Mouse (Mus musculus): ENCODE data around the gene Gm12216. TPM values are rescaled to one million over a fixed set of nuclear protein-coding genes. Genes with fewer than 3 reads are reported as not detected.

The Gm12216 gene
- polyA plus RNA-seq, 1 experiment from 2014 or later: 1.0 TPM

- ATAC-seq (ENCODE audit: insufficient read depth) (no peak), DNase-seq (no peak)
- no peak for TF ChIP-seq CTCF (IDR thresholded peaks at IDR 0.05; ENCODE audit: low read depth)
- H3K4me2 ChIP-seq: no peak overlapping the region
- no peaks in the 10 kb centered on the region for H3K27me3 ChIP-seq (ENCODE audit: insufficient read depth, low read length)
- WGBS: 78% methylated on average over 11 of the region's 11 CpGs
- H3K36me3 ChIP-seq (ENCODE audit: insufficient read depth): no peaks in the 10 kb centered on the region
- H3K27ac ChIP-seq (ENCODE audit: low read depth): no peak overlapping the region
- H3K4me3 ChIP-seq (ENCODE audit: low read depth, low read length): no peak overlapping the region
- H3K4me1 ChIP-seq (ENCODE audit: insufficient read depth): no peaks in the 10 kb centered on the region
- no peaks in the 10 kb centered on the region for H3K9me3 ChIP-seq (ENCODE audit: low read depth, low read length)
- no peak overlapping the region for H3K9ac ChIP-seq
Observed at GRCm38 (mm10) chr11:53821230-53821944, 37.7 kb downstream of the Gm12216 start.

DNA sequence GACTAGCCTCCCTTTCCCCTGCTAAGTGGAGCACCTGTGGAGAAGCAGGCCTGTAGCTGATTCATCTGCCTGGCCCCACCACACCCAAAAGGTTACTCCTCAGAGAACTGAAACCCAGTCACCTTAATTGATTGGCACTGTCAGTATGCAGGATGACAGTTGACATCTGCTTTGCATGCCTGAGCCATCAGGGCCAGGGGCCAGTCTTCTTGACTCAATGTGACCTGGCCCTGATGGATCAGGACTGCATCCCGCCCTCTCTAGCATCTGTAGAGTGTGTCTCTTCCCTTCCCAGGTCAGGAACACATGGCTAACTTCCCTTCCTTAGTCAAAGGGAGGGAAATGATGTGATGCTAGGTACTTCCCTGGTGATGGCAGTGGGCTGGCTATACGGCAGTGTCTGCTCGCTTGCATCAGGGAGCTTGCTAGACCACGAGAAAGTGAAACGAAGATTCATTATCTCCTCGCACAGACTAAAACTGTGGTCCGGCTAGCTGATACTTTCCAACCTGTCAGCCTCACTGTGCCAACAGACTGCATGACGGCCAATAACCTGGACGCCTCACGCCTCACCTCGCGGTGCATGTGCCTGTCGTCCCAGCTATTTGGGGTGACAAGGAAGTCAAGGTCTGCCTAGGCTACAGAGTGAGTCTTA lies 38.4 kb downstream of the Gm12216 start:
- 75% methylated on average over 13 of the region's 13 CpGs for WGBS
- DNase-seq (no peak), ATAC-seq (ENCODE audit: insufficient read depth) (no peak)
- no peak for TF ChIP-seq CTCF (IDR thresholded peaks at IDR 0.05; ENCODE audit: low read depth)
- H3K4me3 ChIP-seq (ENCODE audit: low read depth, low read length): no peak overlapping the region
- no peaks in the 10 kb centered on the region for H3K36me3 ChIP-seq (ENCODE audit: insufficient read depth)
- no peaks in the 10 kb centered on the region for H3K4me1 ChIP-seq (ENCODE audit: insufficient read depth)
- no peaks in the 10 kb centered on the region for H3K9me3 ChIP-seq (ENCODE audit: low read depth, low read length)
- H3K27me3 ChIP-seq (ENCODE audit: insufficient read depth, low read length): no peaks in the 10 kb centered on the region
- H3K9ac ChIP-seq: no peak overlapping the region
- no peak overlapping the region for H3K4me2 ChIP-seq
- H3K27ac ChIP-seq (ENCODE audit: low read depth): no peak overlapping the region

DNA sequence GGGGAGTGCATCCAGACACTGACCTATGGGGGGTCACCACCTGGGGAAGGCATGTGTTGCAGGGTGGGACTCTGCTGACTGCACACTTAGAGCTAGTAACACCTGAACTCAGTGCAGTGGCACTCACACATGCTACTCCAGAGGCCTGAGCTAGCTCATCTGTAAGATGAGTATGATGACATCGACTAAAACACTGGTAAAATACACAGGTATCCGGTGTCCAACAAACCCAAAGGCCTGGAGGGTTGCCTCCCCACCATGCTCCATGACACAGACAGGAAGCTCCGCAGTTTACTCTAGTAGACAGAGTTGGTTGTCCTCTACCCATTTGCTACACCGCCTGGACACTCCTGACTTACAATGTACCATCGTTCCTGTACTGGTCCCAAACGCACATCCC lies 39.5 kb downstream of the Gm12216 start:
- WGBS: 94% methylated on average over 6 of the region's 6 CpGs

GRCm38 (mm10) chr11:53818794-53819193 lies 40.3 kb downstream of the Gm12216 start:
- TF ChIP-seq CTCF (IDR thresholded peaks at IDR 0.05; ENCODE audit: low read depth): no peak
- WGBS: 45% methylated on average over 6 of the region's 6 CpGs

More for the DNA sequence above, 39.5 kb downstream of the Gm12216 start:
- H3K27me3 ChIP-seq (ENCODE audit: insufficient read depth, low read length): no peaks in the 10 kb centered on the region
- H3K4me1 ChIP-seq (ENCODE audit: insufficient read depth): no peaks in the 10 kb centered on the region
- H3K27ac ChIP-seq (ENCODE audit: low read depth): no peak overlapping the region
- no peaks in the 10 kb centered on the region for H3K36me3 ChIP-seq (ENCODE audit: insufficient read depth)
- no peaks in the 10 kb centered on the region for H3K9me3 ChIP-seq (ENCODE audit: low read depth, low read length)
- no peak for DNase-seq
- no peak overlapping the region for H3K4me3 ChIP-seq (ENCODE audit: low read depth, low read length)
- no peak for ATAC-seq (ENCODE audit: insufficient read depth)
- TF ChIP-seq CTCF (IDR thresholded peaks at IDR 0.05; ENCODE audit: low read depth): no peak
- H3K4me2 ChIP-seq: no peak overlapping the region
- H3K9ac ChIP-seq: no peak overlapping the region

DNA sequence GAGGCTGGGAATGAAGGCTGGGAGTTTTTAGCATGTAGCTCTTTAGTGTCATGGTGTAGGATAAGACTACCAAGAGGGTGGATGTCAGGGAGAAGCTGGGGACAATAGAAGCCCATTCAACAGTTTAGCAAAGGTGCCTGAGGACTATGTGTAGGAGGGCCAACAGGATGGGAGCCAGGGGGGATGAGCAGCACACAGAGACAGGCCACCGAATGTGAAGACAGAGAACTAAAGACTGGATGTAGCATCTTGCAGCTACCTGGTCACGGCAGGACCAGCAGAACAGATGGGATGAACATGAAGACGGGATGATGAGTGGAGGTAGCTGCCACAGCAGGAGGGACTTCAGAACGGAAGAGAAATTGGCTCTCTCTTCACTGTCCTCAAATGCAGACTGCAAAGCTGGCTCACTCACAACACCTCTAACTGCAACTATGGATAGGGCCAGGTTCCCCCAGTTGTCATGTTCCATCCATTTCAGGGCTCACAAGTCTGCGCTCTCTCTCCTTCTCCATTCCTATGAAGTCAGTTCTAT lies 42.1 kb downstream of the Gm12216 start:
- H3K36me3 ChIP-seq (ENCODE audit: insufficient read depth): no peaks in the 10 kb centered on the region
- H3K27ac ChIP-seq (ENCODE audit: low read depth): no peak overlapping the region
- no peaks in the 10 kb centered on the region for H3K4me1 ChIP-seq (ENCODE audit: insufficient read depth)
- H3K4me3 ChIP-seq (ENCODE audit: low read depth, low read length): no peak overlapping the region
- no peak for DNase-seq
- 88% methylated on average over 5 of the region's 5 CpGs for WGBS
- ATAC-seq (ENCODE audit: insufficient read depth): no peak
- no peaks in the 10 kb centered on the region for H3K9me3 ChIP-seq (ENCODE audit: low read depth, low read length)
- H3K27me3 ChIP-seq (ENCODE audit: insufficient read depth, low read length): no peaks in the 10 kb centered on the region
- no peak overlapping the region for H3K4me2 ChIP-seq
- TF ChIP-seq CTCF (IDR thresholded peaks at IDR 0.05; ENCODE audit: low read depth): no peak
- no peak overlapping the region for H3K9ac ChIP-seq

More at GRCm38 (mm10) chr11:53818794-53819193, 40.3 kb downstream of the Gm12216 start:
- Histone ChIP-seq H3K4me1 (ENCODE audit: insufficient read depth) (no peaks in the 10 kb centered on the region), H3K36me3 (ENCODE audit: insufficient read depth) (no peaks in the 10 kb centered on the region), H3K9ac (no peak overlapping the region), H3K4me3 (ENCODE audit: low read depth, low read length) (no peak overlapping the region), H3K9me3 (ENCODE audit: low read depth, low read length) (no peaks in the 10 kb centered on the region), H3K27me3 (ENCODE audit: insufficient read depth, low read length) (no peaks in the 10 kb centered on the region), H3K27ac (ENCODE audit: low read depth) (no peak overlapping the region), H3K4me2 (no peak overlapping the region)
- DNase-seq: no peak
- no peak for ATAC-seq (ENCODE audit: insufficient read depth)

DNA sequence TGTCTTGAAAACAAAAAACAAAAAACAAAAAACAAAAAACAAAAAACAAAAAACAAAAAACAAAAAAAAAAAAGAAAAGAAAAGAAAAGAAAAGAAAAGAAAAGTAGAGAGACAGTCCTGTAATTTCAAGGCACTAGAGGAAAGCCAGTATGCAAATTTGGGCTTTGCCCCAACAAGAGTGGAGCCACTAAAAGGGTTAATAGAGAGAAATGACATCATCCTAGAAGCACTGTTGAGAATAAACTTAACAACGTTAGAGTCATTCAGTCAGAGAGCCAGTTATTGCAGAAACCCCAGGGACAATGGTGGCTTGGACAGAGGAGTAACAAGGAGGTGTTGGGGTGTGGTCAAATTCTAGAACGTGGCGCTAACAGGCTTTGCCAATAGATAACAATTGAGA lies 44.2 kb downstream of the Gm12216 start:
- Histone ChIP-seq H3K9ac (no peak overlapping the region), H3K4me2 (no peak overlapping the region), H3K27ac (ENCODE audit: low read depth) (no peak overlapping the region), H3K36me3 (ENCODE audit: insufficient read depth) (no peaks in the 10 kb centered on the region), H3K9me3 (ENCODE audit: low read depth, low read length) (no peaks in the 10 kb centered on the region), H3K4me3 (ENCODE audit: low read depth, low read length) (no peak overlapping the region), H3K4me1 (ENCODE audit: insufficient read depth) (no peaks in the 10 kb centered on the region), H3K27me3 (ENCODE audit: insufficient read depth, low read length) (no peaks in the 10 kb centered on the region)
- WGBS: 46% methylated on average over 3 of the region's 3 CpGs
- no peak for DNase-seq
- no peak for ATAC-seq (ENCODE audit: insufficient read depth)
- TF ChIP-seq CTCF (IDR thresholded peaks at IDR 0.05; ENCODE audit: low read depth): no peak

Measured in lung, embryonic 14.5 days (tissue).